Mouse (Mus musculus) adrenal gland, adult 2 months (tissue): ENCODE measurements around the gene Prok1. TPM values are rescaled to one million over a fixed set of nuclear protein-coding genes. Genes with fewer than 3 reads are reported as not detected.
A peak's percentile ranks its signal among the peaks of the same experiment; 100 is the strongest.

Source experiments
- DNase-seq: peaks from one replicate; pipeline ENCODE4 v3.0.0; 2021
- polyA plus RNA-seq: library from polyadenylated mRNA; depleted of rRNA; stranded (reverse); fragments of >200 nt; gene quantifications from 2 replicates; pipeline ENCODE4 v1.2.3, GENCODE M21; 2012
- total RNA-seq, 2 experiments: library from RNA; stranded (reverse); gene quantifications; 2 replicates each; pipeline ENCODE4 v1.2.3; 2021

Gene Prok1
- total and polyA plus RNA-seq, 3 experiments, result 1.7 to 3.5 TPM; not detected in 1

DNA sequence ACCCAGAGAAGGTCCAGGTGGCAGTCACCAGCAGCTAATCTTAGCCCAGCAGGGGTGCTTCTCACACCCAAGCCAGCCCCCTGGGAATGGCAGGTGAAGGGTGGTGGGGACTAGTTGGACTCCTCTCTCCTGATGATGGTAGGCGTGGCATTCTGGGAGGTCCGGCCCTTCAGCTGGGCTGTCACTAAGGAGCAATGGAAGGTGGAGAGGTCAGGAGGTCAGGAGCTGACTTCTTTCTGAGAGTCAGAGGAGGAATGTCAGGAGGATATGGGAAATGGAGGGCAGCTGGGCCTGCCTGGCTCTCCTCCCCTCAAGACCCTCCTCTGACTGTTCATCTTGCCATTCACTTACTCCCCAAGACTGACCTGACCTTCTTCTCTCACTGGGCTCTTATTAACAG, 1.5 kb downstream of the Prok1 start:
- DNase-seq, result no peak

DNA sequence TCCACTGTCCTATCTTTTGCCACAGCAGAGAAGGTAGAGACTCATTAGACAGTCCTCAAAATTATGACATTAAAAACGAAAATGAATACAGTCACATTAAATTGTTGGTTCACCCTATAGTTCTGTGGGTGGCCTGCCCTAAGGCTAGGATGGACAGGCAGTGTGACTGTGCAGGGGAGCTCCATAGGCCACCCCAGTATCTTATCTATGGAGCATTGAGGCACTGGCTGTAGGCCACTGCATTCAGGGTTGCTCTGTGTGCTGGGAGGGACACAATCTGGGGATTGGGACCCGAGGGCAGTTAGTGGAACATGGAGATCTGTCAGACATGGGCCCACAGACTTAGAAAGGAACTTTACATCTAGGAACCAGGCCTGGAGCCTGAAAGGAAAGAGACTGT, 5.6 kb downstream of the Prok1 start:
- DNase-seq, result no peak

DNA sequence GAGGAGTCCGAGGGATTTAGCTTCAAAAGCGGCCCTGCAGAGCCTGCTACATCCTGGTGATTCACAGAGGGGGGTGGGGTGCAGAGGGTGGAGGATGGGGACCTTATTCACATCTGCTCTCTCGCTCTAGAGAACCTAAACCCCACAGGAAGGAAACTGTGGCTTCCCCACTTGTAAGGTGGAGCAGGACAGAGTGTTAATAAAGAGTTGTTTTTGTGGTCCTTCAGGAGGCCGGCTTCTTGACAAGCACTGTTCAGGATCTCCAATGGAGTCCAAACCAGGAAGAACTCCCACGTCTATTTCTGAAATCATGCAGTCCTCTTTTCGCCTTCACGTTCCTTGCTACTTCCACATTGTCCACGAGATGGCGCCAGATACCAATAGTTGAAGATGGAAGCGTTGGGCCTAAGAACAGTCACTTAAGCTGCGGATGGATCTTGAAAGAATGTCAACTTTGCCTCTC, 6.1 kb downstream of the Prok1 start:
- DNase-seq, result peak; percentile 65

DNA sequence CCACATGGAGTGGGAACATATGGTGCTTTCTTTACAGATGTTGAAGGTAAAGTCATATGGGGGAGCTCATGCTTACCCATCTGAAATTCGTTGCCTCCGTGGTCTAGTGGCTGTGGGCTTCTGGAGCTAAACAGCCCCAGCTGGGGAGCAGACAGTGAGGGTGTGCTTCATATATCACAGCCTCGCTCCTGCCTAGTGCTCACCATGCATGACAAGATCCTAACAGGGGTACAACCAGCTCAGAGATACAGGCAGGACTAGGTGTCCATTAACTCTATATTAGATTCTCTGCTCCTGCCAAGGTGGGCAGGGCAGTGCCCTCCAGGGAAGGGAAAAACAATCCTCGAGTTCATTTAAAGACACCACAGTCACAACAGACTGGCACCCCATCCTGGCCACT, 8.3 kb downstream of the Prok1 start:
- DNase-seq, result no peak

DNA sequence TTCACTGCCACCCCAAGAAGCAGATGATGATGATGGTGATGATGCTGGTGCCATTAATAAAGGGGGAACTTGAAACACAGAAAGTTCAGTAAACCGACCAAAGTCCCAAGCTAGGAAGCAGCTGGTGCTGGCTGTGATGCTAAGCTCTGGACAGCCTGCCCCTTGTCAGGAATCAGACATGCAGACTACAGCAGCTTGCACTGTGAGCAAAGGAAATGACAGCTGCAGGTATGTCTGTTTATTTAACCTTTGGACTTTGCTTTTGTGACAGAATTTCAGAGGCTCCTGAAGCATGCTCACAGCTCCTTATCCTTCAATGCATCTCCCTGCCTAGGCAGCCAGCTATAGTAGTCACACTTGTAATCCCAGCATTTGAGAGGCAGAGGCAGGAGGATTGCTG, 9.0 kb downstream of the Prok1 start, which contains the start of gene A630076J17Rik:
TSS of gene A630076J17Rik (plus strand) at position 88 of the 400 bp plus-strand sequence.
- no peak for DNase-seq

DNA sequence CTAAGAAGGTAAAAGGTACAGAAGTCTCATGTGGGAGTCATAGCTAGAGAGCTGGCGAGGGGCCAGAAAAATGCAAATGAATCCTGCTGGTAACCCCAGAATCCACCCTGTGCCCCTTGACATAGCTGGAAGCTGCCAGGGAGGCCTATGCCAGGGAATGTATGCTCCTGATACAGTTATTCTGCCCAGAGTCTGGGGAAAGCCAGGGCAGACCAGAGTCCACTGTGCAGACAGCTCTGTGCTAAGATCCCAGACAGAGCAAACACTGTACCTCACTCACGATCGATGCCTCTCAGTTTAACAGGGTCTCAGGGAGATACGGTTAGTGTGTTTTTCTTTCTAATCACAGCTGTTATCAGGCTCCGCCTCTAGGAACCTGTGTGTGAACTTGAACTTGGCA, 9.7 kb downstream of the Prok1 start:
- DNase-seq, result peak; percentile 12

DNA sequence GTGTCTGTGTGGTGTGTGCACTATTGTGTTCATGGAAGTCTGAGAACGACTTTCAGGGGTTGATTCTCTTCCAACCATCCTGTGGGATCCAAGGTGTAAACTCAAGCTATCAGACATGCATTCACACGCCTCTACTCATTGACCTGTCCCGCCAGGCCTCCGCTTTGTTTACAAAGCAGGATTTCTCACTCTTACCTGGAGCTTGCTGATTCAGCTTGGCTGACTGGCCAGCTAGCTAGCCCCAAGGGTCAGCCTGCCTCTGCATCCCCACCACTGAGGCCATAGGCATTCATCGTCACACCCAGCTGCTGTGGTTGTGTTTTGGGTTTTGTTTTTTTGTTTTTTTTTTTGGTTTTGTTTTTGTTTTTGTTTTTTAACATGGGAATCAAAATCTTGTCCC, 10.3 kb downstream of the Prok1 start:
- no peak for DNase-seq

DNA sequence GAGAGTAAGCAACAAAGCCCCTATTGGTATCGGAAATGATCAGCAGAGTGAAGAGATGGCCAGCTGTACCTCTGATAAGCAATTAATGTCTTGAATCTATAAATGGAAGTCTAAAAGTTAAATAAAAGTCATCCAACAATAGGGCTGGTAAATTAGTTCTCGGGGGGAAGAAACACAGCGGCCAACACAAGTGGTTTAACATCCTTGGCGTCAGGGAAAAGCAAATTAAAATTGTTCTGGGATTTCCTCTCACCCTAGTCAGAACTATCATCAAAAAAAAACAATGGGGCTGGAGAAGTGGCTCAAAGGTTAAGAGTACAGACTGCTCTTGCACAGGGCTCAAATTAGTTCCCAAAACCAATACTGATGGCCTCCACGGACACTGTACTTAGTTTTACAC, 13.7 kb downstream of the Prok1 start:
- DNase-seq, result no peak

DNA sequence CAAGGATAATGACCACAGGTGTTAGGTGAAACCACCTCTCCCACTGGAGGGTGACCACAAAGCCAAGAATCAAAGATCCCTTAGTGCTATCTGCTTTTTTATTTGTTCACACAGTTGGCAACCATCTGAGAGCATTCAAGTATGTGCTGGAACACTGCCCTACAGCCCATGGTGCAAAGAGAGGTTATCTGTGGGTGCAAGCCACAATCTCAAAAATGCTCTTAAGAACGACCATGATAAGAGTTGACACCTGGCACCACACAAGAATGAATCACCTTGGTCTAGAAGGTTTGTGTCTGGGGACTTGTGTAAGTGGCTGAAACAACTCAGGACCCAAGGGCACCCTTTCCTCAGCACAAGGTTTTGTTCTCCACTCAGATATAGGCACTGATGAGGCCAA, 16.3 kb downstream of the Prok1 start:
- no peak for DNase-seq

DNA sequence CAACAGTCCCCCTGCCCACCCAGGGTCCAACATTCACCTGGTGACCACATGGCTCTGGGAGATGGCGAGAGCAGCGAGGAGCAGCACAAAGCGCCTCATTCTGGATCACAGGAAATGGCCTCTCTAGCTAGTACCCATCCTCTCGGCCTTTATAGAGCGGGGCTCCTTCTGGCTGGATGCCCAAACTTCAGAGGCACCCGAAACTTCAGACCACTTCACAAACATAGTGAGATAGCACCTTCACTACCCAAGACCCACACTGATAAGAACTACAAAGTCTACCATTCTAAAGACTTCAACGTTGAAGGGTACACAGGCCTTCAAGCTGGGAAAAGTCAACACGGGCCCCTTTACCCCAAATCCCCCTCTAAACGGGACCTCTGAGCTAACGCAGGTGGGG, 17.9 kb downstream of the Prok1 start, which contains the start of gene Cym:
TSS of gene Cym (minus strand) at position 125 of the 400 bp plus-strand sequence.
- DNase-seq, result no peak

DNA sequence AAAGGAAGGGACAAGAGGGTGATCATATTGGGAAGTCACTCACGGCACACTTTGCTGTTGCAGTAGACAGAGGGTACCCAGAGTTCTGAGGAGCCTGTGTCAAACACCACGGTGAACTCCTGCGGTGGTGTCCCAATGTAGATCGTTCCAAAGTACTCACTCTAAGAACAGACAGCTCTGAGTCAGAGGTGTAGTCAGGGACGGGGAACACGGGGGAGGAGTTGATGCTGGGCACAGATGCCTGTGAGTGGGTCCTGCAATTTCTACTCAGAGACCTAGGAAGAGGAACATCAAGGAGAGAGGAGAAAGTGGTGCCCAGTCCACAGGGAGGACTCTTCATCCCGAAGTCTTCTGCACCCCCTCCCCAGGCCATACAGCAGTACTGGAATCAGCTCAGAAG, 20.9 kb downstream of the Prok1 start:
- no peak for DNase-seq

DNA sequence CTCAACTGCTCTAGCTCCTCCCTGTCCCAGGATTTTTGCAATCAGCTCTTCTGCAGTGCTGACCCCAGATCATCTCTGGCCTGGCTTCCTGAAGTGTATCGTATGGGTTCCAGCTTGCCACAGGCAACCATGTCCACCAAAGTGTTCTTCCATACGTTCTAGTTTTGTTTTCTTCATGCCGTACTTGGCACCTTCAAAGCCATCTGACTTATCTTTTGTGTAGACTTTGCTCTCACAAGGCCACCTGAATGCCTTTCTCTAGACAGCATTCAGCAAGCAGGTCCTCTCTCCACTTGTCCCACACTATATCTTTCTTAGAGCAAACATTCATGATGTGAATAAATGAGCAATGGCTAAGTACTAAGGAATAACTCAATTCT, 22.4 kb downstream of the Prok1 start:
- no peak for DNase-seq

DNA sequence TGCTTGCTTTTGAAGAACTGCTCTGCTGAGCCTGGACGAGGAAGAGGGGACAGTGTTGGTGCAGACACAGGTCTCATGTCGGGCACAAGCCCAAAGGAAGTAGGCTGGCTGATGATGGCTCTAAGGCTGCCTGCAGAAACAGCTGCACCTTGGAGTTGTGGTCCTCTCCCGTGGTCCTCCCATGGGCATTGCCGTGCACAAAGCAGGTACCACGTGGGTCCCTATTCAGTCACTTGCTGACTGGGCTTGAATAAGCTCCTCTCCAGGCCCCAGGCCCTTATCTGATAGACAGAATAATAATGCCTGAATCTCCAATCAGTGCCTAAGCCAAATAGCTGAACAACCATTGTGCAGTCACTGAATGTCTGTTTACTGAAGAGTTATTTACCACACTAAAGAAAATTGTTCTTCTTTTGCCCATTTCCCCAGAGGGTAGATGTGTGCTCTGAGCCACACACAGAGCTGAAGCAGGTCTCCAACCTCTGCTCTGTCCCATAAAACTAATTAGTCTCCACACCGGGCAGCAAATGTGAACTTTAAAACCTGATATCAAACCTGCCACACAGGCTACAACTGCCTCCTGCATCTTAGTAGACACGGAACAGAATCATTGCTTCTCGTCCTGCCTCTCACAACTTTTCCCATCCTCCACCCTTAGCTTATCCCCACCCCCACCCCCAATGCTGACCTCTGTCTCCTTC, 23.0 kb downstream of the Prok1 start:
- DNase-seq, result no peak

DNA sequence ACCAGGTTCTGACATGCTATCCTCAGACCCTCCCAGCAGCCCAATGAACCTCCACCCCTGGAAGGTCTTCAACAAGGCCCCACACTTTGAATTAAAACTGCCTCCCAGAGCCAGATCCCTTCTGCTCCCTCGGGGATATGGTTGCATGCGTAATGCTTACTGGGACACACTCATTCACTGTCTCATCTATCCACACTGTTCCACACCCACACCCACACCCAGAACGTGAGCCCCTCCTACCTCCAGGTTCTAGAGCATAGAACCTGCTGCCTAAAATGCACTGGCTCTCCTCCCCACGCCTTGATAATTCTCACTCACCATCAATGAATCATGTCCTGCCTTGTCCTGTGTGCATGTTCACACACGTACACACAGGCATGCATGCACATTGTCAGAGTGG, 24.9 kb downstream of the Prok1 start:
- no peak for DNase-seq

DNA sequence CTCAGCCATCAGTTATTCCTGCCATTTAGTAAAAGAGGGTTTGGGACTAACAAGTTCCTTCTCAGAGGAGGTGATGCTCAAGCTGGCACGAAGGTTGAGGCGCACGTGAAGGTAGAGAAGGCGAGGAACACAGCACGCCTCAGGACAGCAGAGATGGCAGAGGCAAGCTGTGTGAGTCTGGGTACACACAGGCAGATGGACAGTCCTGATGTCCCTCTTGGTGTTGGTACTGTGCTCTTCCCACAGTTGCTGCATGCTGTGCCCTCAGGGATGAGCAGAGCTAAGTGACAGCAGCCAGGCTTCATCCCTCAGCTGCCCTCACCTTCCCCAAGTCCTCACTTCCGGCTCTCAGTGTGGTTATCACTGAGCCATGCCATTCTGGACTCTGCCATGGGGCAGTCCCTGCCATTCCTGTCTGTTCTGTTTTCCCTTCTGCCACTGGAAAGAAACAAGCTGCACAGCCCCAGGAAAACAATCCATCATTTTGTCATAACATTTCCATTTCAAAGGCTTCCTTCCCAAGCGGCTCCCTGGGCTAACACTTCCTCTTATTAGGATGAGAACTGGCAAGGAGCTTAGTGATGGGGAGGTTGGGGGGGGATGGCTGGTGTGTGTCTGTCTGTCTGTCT, 31.8 kb downstream of the Prok1 start:
- DNase-seq, result no peak

DNA sequence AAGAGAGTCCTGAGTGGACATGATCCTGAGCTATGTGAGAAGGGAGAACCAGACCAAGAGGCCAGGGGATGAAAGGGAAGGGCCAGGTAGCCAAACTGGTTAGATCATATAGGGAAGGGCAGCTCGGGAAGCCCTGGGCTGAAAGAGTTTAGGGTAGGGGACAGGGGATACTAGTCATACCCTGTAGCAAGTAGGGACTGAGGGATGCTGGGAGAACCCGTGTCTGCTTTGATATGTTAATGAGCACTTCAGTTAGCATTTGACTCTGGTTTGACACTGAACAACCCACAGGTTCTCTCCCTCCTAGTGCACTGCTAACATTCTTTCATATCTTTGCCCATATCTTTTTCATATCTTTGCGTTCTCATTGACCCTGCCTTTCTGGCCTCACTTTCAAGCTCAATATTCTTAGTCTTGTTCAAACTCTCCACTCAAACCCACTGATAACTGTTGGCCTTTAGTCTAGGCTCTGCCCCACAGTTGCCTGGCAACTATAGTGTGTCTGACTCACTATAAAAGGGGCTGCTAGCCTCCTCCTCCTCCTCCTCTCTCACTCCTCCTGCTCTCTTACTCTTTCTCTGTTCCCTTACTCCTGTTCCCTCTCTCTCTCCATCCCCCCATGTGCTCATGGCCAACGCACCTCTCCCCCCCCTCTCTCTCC, 32.9 kb downstream of the Prok1 start:
- no peak for DNase-seq

DNA sequence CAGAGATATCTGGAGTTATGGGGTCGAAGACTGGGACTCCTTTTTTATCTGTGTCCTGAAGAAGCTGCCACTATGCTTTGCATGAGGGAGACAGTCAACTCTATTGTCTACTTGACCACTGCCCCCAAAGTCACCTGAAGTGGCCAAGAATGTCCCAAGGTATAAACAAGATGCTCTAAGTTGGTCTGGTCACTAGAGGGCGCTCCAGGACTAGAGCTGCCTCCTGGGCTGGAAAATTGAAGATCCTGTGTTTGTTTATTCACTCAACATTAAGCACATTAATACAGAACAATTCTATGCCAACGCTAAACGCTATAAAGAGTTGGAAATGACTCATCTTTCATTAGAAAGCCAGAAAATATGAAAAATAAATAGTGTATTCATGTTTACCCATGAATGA, 33.5 kb downstream of the Prok1 start:
- peak; percentile 60 for DNase-seq

DNA sequence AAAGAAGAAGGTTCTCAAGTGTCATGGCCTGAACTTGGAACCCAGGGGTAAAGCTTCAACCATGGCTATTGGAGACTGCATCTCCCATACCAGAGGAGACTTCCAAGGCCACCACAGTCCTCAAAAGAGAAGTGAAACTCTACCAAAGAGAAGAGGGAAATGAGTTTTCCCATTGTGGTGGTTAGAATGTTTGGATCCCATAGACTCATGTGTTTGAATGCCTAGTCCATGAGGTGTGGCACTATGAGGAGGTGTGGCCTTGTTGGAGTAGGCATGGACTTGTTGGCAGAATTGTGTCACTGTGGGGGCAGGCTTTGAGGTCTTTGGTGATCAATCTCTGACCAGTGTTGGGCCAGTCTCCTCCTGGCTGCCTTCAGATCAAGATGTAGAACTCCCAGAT, 34.3 kb downstream of the Prok1 start:
- no peak for DNase-seq

DNA sequence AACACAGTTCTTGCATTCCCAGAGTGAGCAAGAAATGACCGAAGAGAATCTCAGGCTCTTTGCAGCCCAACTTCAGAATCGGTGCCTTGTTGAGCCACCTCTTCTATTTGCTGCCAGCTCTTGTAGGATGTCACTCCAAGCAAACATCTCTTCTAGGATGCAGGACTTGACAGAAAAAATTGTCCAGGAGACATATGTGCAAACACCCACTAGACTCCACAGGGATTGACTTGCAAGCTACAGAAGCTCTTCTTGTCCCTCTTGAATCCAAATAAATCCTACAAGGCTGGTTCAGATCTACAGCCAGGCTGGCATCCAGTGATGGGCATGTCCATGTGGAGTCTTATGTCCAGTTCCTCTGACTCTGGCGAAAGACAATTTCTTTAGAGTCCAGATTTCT, 35.1 kb downstream of the Prok1 start:
- no peak for DNase-seq

DNA sequence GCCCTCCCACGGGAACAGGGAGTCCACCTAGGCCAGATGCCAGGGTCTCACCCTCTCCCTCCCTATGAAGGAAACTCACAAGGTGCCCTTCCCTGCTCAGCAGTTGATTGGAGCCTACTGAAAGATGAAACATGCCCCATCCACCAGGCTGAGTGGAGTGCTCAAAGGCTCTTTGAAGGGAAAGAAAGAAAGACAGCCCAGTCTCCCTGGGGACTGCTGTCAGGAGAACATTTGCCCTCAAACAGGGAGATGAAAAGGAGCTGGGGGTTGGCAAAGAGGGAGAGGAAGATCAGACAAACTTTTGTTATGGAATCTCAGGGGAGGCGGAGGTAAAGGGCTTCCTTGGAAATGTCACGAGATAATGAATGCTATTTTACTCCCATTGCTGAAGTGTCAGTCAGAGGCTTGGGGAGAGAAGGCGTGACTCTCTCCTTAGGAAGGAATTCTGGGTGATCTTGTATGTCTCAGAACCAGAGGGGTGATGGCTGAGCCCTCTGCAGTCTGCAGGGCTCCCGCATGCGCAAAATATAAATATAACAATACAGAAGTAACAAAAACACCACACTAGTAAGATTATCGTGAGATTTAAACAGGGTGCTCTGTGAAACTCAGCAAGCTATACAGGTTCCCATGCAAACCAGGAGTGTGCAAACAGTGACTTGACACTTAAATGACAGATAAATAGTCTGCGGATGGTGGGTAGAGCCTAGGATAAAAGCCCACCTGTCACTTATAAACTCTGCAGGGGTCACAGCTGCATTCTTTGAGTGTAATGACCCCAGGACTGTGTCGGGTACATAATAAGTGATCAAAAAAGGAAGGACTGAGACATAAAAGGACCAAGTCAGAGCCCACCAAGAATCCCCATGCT, 38.0 kb downstream of the Prok1 start:
- no peak for DNase-seq

DNA sequence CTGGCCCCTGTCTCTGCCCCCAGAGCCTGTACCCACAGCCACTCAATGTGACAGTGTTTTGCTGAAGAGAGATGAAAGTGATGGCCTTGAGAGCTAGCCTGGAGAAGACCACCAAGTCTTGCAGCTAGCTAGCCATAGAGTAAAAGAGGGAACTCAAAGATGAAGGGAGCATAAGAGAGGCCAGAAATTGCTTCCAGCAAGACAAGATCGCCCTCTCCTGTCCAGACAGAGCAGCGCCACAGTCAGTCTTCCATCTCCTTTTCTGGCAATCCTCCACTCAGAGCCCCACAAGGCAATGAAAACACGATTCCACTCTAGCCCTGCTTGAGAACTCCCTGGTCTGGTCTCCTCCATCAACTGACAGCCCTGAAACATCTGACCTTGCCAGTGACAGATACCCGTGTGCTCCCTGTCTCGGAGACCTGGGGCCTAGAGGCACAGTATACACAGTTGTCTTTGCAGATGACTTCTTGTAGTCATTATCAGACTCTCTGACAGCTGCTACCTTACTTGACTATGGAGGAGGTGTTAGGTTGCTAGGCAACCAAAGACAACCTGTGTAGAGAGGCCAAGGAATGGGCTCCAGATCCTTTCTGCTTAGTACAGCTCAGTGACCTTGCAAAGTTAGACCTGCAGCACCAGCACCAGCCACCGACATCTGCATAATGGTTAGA, 51.1 kb downstream of the Prok1 start:
- no peak for DNase-seq

DNA sequence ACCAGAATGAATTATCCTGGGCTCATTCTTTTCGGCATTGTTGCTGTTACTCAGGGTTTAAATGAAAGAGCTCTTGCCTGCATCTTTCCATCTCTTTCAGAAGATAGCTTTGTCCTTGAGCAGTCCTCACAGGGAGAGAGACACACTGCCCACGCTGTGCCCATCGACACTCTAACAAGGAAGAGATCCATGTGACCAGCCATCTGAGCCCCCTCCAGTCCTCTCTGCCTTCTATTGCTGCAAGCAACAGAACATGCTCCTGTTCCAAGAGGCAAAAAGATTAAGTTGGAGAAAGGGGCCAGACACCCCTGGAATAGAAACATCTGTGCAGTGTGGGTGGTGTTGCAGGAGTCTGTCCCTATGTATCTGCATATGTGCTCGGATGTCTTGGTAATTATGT, 52.5 kb downstream of the Prok1 start:
- no peak for DNase-seq
